Mouse (Mus musculus): ENCODE measurements around the gene Zfp600. TPM values are rescaled to one million over a fixed set of nuclear protein-coding genes. Genes with fewer than 3 reads are reported as not detected.
"Not testable (repeated sequence)": the region's sequence is repeated elsewhere in the genome, so short reads cannot be mapped to it uniquely, and the experiment has no call there.

The Zfp600 gene
- not detected in 2 replicates for total RNA-seq (2015; ENCODE audit: low replicate concordance)
- not detected in 2 replicates for total RNA-seq (2017; ENCODE audit: low replicate concordance)

- ATAC-seq (replicated peaks; ENCODE audit: low FRiP score, poor library complexity, severe bottlenecking), result not testable (repeated sequence)
Observed at GRCm38 (mm10) chr4:146156524-146156923, at the start of gene Zfp600. Gene Zfp600, plus strand, starts transcription at chr4:146156824.

- ATAC-seq (replicated peaks; ENCODE audit: low FRiP score, poor library complexity, severe bottlenecking), result not testable (repeated sequence)
Observed at GRCm38 (mm10) chr4:146162893-146163292, 6.3 kb downstream of the Zfp600 start.

GRCm38 (mm10) chr4:146167202-146167832, 10.7 kb downstream of the Zfp600 start:
- ATAC-seq (replicated peaks; ENCODE audit: low FRiP score, poor library complexity, severe bottlenecking), result not testable (repeated sequence)

DNA sequence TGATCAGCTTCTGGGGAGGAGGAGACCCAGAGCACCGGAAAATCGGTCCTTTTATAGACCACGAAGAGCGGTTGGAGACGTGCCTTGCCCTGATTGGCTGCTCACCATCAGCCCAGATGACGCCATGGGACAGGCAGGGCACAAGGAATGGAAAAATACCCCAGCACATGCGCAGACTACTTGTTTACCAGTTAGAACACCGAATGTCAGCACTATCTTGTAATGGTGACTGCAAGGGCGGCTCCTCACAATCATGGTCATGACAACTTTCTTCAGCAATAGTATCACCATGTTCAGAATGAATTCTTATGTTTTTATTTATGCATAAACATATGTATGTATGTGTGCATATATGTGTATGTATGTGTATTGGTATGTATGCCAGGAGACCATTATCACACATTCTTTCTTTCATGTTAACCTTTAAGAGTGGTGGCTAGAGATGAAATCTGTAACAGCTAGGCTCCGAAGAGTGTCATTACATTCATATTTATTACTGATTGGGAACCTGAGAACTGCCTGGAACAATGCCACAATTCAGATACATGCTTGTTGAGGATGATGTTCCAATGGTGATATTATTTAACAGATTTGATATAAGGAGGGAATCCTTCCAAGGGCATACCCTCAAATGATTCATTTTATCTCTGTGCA, 11.4 kb downstream of the Zfp600 start:
- ATAC-seq (replicated peaks; ENCODE audit: low FRiP score, poor library complexity, severe bottlenecking), result not testable (repeated sequence)

- ATAC-seq (replicated peaks; ENCODE audit: low FRiP score, poor library complexity, severe bottlenecking), result peak; percentile 49; the same call in 1 of the 2 replicates
Observed at GRCm38 (mm10) chr4:146168730-146169215, 12.1 kb downstream of the Zfp600 start.

DNA sequence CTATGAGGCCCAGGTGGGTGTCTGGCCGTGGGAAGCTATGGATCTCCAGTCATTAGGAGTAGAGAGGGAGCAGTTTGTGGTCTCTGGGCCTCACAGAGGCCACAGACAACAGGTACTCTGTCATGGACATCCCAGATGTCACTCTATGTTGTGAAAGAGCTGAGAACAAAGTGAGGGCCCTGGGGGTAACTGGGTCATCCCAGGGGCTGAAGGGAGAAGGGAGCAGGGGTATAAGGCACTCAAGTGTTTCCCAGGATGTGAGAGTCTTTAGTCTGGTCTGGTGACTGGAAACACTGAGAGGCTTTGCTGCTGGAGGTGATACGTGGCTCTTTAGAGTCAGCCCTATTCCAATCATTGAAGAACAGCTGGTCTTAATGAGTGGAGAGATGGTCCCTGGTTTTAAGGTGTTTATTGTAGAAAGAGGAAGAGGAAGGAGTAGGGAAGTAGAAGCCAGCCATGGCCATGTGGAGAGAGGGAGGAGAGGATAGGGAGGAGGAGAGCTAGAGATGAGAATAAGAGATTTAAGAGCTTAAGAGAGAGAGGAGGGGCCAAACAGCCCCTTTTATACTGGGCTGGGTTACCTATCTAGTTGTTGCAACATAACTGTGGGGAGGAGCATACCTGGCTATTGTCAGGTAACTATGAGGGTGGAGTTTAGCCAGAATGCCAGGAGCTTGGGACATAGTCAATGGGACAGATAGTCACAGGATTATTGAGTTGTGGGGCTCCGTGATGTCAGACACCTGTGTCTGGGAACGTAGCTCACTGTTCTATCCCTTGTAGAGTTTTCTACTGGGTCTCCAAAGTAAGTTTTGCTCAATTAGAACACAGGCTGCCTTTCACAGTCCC, 17.0 kb downstream of the Zfp600 start:
- peak; percentile 49 for ATAC-seq (replicated peaks; ENCODE audit: low FRiP score, poor library complexity, severe bottlenecking)

DNA sequence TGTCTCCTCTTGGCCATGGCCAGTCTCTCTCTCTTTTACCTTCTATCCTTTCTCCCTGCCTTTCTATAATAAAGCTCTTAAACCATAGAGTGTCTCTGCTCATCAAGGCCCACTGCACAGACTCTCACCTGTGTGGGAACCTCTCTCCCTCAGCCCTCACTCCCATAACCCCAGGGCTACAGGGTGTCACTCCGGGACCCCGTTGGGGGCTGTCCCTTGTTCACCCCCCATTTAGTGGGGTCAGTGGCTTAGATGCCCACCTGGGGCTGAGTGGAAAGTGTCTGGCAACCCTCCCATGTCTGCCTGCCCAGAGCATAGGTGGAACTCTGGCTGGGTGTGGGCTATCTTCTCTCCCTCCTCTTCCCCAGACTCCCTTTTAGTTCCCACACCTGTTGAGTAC, 47.7 kb downstream of the Zfp600 start:
- ATAC-seq (replicated peaks; ENCODE audit: low FRiP score, poor library complexity, severe bottlenecking), result not testable (repeated sequence)

DNA sequence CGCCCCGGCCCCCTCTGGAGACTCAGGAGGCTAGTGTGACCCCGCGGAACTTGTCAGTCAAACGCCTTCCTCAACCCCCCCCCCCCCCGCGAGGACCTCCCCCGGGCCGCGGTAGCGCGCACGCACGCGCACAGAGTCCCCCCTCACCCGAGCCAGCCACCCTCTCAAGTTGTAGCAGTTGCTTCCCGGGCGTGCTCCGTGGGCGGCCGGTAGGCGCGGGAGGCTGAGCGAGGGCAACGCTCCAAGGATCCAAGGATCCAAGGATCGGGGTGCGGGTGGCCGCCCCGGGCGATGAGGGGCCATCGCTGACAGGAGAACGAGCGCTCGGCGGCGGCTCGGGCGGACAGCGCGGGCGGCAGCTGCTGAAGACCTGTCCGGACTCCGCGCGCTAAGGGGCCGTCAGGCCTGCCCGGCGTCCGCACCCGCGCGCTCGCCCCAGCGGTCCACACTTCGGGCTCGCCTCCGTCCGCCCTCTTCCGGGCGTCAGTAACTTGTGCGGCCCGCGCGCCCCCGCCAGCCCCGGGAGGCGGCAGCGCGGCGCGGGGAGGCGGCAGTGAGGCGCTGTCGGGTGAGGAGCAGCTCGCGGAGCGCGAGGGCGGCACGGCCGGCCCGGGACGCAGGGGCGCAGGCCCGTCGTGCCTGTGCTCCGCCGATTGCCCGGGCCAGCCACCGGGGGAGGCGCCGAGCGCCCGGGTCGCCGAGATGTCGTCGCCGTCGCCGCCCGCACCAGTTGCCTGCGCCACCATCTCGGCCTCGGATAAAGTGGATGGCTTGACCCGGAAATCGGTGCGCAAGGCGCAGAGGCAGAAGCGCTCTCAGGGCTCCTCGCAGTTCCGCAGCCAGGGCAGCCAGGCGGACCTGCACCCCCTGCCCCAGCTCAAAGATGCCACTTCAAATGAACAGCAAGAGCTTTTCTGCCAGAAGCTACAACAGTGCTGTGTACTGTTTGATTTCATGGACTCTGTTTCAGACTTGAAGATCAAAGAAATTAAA, 82.9 kb downstream of the Zfp600 start:
- peak; percentile 54; the same call in 1 of the 2 replicates for ATAC-seq (replicated peaks; ENCODE audit: low FRiP score, poor library complexity, severe bottlenecking)

DNA sequence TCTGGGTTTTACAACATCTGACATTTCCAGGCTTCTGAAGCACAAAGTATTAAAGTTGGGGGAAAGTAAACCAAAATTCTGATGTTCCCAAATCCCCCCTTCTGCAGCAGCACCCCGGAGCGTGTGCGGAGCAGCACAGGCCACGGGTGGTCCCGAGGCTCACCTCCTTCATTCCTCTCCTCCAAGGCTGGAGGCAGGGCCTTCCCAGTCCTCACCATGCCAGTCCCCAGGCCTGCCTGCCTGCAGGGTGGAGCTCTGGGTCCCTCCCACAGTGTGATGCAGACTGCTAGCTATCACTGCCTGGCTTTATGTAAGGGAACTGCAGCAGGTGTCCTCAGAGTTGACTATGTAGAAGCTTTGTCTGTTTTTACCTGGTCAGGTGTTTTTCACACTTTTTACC, 85.5 kb downstream of the Zfp600 start:
- ATAC-seq (replicated peaks; ENCODE audit: low FRiP score, poor library complexity, severe bottlenecking), result not testable (repeated sequence)

Other genes starting within 250 kb of the Zfp600 start
- gene Zfp987, start 59.5 kb upstream of the Zfp600 start, total RNA-seq (2015; ENCODE audit: low replicate concordance), result 1.7 TPM in 1 of 2 replicates, not detected in the other
- gene Zfp987, start 59.5 kb upstream of the Zfp600 start, total RNA-seq (2017; ENCODE audit: low replicate concordance), result not detected in 2 replicates

All from erythroid progenitor cell, adult 5-6 weeks (primary cell).